Mouse (Mus musculus): ENCODE measurements around the gene Dhx35. TPM values are rescaled to one million over a fixed set of nuclear protein-coding genes. Genes with fewer than 3 reads are reported as not detected.

Gene Dhx35
- polyA plus RNA-seq, 1 experiment, result 16.8 TPM

- H3K4me3 ChIP-seq (replicated peaks; ENCODE audit: extremely low read depth, low read depth, low read length), result no peak overlapping the region
- TF ChIP-seq CTCF (IDR thresholded peaks at IDR 0.05; ENCODE audit: insufficient read depth, low read length) (no peak), POLR2A (IDR thresholded peaks at IDR 0.05; ENCODE audit: borderline replicate concordance, extremely low read depth, low read depth, low read length) (no peak)
- no peaks in the 10 kb centered on the region for H3K4me1 ChIP-seq (ENCODE audit: control insufficient read depth, insufficient read depth, low read length)
- no peak for DNase-seq
- 75% methylated on average over 5 of the region's 5 CpGs for WGBS
These were observed 38.6 kb downstream of the Dhx35 start for GRCm38 (mm10) chr2:158833221-158833620.

- TF ChIP-seq POLR2A (IDR thresholded peaks at IDR 0.05; ENCODE audit: borderline replicate concordance, extremely low read depth, low read depth, low read length) (no peak), CTCF (IDR thresholded peaks at IDR 0.05; ENCODE audit: insufficient read depth, low read length) (no peak)
- Histone ChIP-seq H3K4me3 (replicated peaks; ENCODE audit: extremely low read depth, low read depth, low read length) (no peak overlapping the region), H3K4me1 (ENCODE audit: control insufficient read depth, insufficient read depth, low read length) (no peaks in the 10 kb centered on the region)
- no peak for DNase-seq
- 76% methylated on average over 2 of the region's 2 CpGs for WGBS
These were observed 39.0 kb downstream of the Dhx35 start for GRCm38 (mm10) chr2:158833645-158834044.

GRCm38 (mm10) chr2:158843287-158843686, 48.7 kb downstream of the Dhx35 start:
- H3K4me3 ChIP-seq (replicated peaks; ENCODE audit: extremely low read depth, low read depth, low read length), result no peak overlapping the region
- H3K4me1 ChIP-seq (ENCODE audit: control insufficient read depth, insufficient read depth, low read length), result no peaks in the 10 kb centered on the region
- WGBS, result 94% methylated on average over 5 of the region's 5 CpGs
- DNase-seq, result no peak
- no peak for TF ChIP-seq CTCF (IDR thresholded peaks at IDR 0.05; ENCODE audit: insufficient read depth, low read length)
- TF ChIP-seq POLR2A (IDR thresholded peaks at IDR 0.05; ENCODE audit: borderline replicate concordance, extremely low read depth, low read depth, low read length), result no peak

- Histone ChIP-seq H3K4me1 (ENCODE audit: control insufficient read depth, insufficient read depth, low read length) (no peaks in the 10 kb centered on the region), H3K4me3 (replicated peaks; ENCODE audit: extremely low read depth, low read depth, low read length) (no peak overlapping the region)
- TF ChIP-seq CTCF (IDR thresholded peaks at IDR 0.05; ENCODE audit: insufficient read depth, low read length) (no peak), POLR2A (IDR thresholded peaks at IDR 0.05; ENCODE audit: borderline replicate concordance, extremely low read depth, low read depth, low read length) (no peak)
- WGBS, result 84% methylated on average over 5 of the region's 5 CpGs
- no peak for DNase-seq
These were observed 50.4 kb downstream of the Dhx35 start for GRCm38 (mm10) chr2:158845031-158845430.

GRCm38 (mm10) chr2:158846208-158846607, 51.6 kb downstream of the Dhx35 start:
- Histone ChIP-seq H3K4me3 (replicated peaks; ENCODE audit: extremely low read depth, low read depth, low read length) (no peak overlapping the region), H3K4me1 (ENCODE audit: control insufficient read depth, insufficient read depth, low read length) (no peaks in the 10 kb centered on the region)
- no peak for TF ChIP-seq CTCF (IDR thresholded peaks at IDR 0.05; ENCODE audit: insufficient read depth, low read length)
- TF ChIP-seq POLR2A (IDR thresholded peaks at IDR 0.05; ENCODE audit: borderline replicate concordance, extremely low read depth, low read depth, low read length), result no peak
- DNase-seq, result no peak
- 93% methylated on average over 2 of the region's 2 CpGs for WGBS

- H3K4me1 ChIP-seq (ENCODE audit: control insufficient read depth, insufficient read depth, low read length), result no peaks in the 10 kb centered on the region
- DNase-seq, result no peak
- H3K4me3 ChIP-seq (replicated peaks; ENCODE audit: extremely low read depth, low read depth, low read length), result no peak overlapping the region
- 86% methylated on average over 3 of the region's 3 CpGs for WGBS
- TF ChIP-seq POLR2A (IDR thresholded peaks at IDR 0.05; ENCODE audit: borderline replicate concordance, extremely low read depth, low read depth, low read length) (no peak), CTCF (IDR thresholded peaks at IDR 0.05; ENCODE audit: insufficient read depth, low read length) (no peak)
These were observed 53.4 kb downstream of the Dhx35 start for GRCm38 (mm10) chr2:158847991-158848390.

- TF ChIP-seq CTCF (IDR thresholded peaks at IDR 0.05; ENCODE audit: insufficient read depth, low read length) (no peak), POLR2A (IDR thresholded peaks at IDR 0.05; ENCODE audit: borderline replicate concordance, extremely low read depth, low read depth, low read length) (no peak)
- no peak overlapping the region for H3K4me3 ChIP-seq (replicated peaks; ENCODE audit: extremely low read depth, low read depth, low read length)
- no peaks in the 10 kb centered on the region for H3K4me1 ChIP-seq (ENCODE audit: control insufficient read depth, insufficient read depth, low read length)
- no peak for DNase-seq
- WGBS, result 80% methylated on average over 9 of the region's 9 CpGs
These were observed 54.8 kb downstream of the Dhx35 start for GRCm38 (mm10) chr2:158849416-158849815.

GRCm38 (mm10) chr2:158852579-158852978, 58.0 kb downstream of the Dhx35 start:
- DNase-seq, result peak; percentile 41
- no peak for TF ChIP-seq POLR2A (IDR thresholded peaks at IDR 0.05; ENCODE audit: borderline replicate concordance, extremely low read depth, low read depth, low read length)
- TF ChIP-seq CTCF (IDR thresholded peaks at IDR 0.05; ENCODE audit: insufficient read depth, low read length), result peak; percentile 37

GRCm38 (mm10) chr2:158856896-158857499, 62.4 kb downstream of the Dhx35 start:
- no peak for TF ChIP-seq POLR2A (IDR thresholded peaks at IDR 0.05; ENCODE audit: borderline replicate concordance, extremely low read depth, low read depth, low read length)
- no peak for TF ChIP-seq CTCF (IDR thresholded peaks at IDR 0.05; ENCODE audit: insufficient read depth, low read length)
- Histone ChIP-seq H3K4me3 (replicated peaks; ENCODE audit: extremely low read depth, low read depth, low read length) (no peak overlapping the region), H3K4me1 (ENCODE audit: control insufficient read depth, insufficient read depth, low read length) (no peaks in the 10 kb centered on the region)
- 82% methylated on average over 10 of the region's 10 CpGs for WGBS
- DNase-seq, result no peak

More at GRCm38 (mm10) chr2:158852579-158852978, 58.0 kb downstream of the Dhx35 start:
- H3K4me3 ChIP-seq (replicated peaks; ENCODE audit: extremely low read depth, low read depth, low read length), result no peak overlapping the region
- H3K4me1 ChIP-seq (ENCODE audit: control insufficient read depth, insufficient read depth, low read length), result no peaks in the 10 kb centered on the region
- WGBS, result 39% methylated on average over 2 of the region's 2 CpGs

GRCm38 (mm10) chr2:158857579-158857978, 63.0 kb downstream of the Dhx35 start:
- no peak for DNase-seq
- Histone ChIP-seq H3K4me1 (ENCODE audit: control insufficient read depth, insufficient read depth, low read length) (no peaks in the 10 kb centered on the region), H3K4me3 (replicated peaks; ENCODE audit: extremely low read depth, low read depth, low read length) (no peak overlapping the region)
- WGBS, result 85% methylated on average over 15 of the region's 15 CpGs
- no peak for TF ChIP-seq CTCF (IDR thresholded peaks at IDR 0.05; ENCODE audit: insufficient read depth, low read length)
- no peak for TF ChIP-seq POLR2A (IDR thresholded peaks at IDR 0.05; ENCODE audit: borderline replicate concordance, extremely low read depth, low read depth, low read length)

All from lung, adult 2 months (tissue).